Mouse (Mus musculus): ENCODE data around the gene Efcab5. TPM values are rescaled to one million over a fixed set of nuclear protein-coding genes. Genes with fewer than 3 reads are reported as not detected.
"Not testable (repeated sequence)": the region's sequence is repeated elsewhere in the genome, so short reads cannot be mapped to it uniquely, and the experiment has no call there.

The Efcab5 gene
- polyA plus RNA-seq, 1 experiment from 2014 or later = 0.13 TPM

GRCm38 (mm10) chr11:77174531-77174930, 14.2 kb downstream of the Efcab5 start:
- 73% methylated on average over 7 of the region's 7 CpGs for WGBS
- no peak for ATAC-seq (ENCODE audit: extremely low read depth, insufficient number of reproducible peaks, low FRiP score, low TSS enrichment)
- Histone ChIP-seq H3K9me3 (no peaks in the 10 kb centered on the region), H3K36me3 (no peaks in the 10 kb centered on the region; the same call in 1 of the 2 replicates), H3K9ac (no peak overlapping the region), H3K4me3 (no peak overlapping the region), H3K4me2 (no peak overlapping the region), H3K4me1 (0 out of 2 replicates have a peak, but pooled peaks cover under 1% of the 10 kb centered on the region), H3K27me3 (replicated peaks) (peaks cover 4% of the 10 kb centered on the region; the same call in 1 of the 2 replicates), H3K27ac (replicated peaks) (no peak overlapping the region)

GRCm38 (mm10) chr11:77173731-77174130, 15.0 kb downstream of the Efcab5 start:
- Histone ChIP-seq H3K9me3 (no peaks in the 10 kb centered on the region), H3K36me3 (no peaks in the 10 kb centered on the region), H3K4me2 (no peak overlapping the region), H3K4me1 (no peaks in the 10 kb centered on the region), H3K27ac (replicated peaks) (no peak overlapping the region), H3K27me3 (replicated peaks) (peaks cover 4% of the 10 kb centered on the region; the same call in 1 of the 2 replicates), H3K4me3 (no peak overlapping the region), H3K9ac (no peak overlapping the region)
- no peak for ATAC-seq (ENCODE audit: extremely low read depth, insufficient number of reproducible peaks, low FRiP score, low TSS enrichment)
- 75% methylated on average over 4 of the region's 4 CpGs for WGBS

- Histone ChIP-seq H3K9ac (no peak overlapping the region), H3K36me3 (no peaks in the 10 kb centered on the region), H3K4me1 (no peaks in the 10 kb centered on the region), H3K4me3 (no peak overlapping the region), H3K27ac (replicated peaks) (no peak overlapping the region), H3K9me3 (no peaks in the 10 kb centered on the region), H3K27me3 (replicated peaks) (no peaks in the 10 kb centered on the region), H3K4me2 (no peak overlapping the region)
- ATAC-seq (ENCODE audit: extremely low read depth, insufficient number of reproducible peaks, low FRiP score, low TSS enrichment) = no peak
- WGBS = 86% methylated on average over 1 of the region's 1 CpGs
Measured at GRCm38 (mm10) chr11:77160744-77161143, 28.0 kb downstream of the Efcab5 start.

- Histone ChIP-seq H3K9ac (no peak overlapping the region), H3K36me3 (no peaks in the 10 kb centered on the region), H3K4me3 (no peak overlapping the region), H3K27ac (replicated peaks) (no peak overlapping the region), H3K9me3 (no peaks in the 10 kb centered on the region), H3K27me3 (replicated peaks) (no peaks in the 10 kb centered on the region), H3K4me2 (no peak overlapping the region), H3K4me1 (no peaks in the 10 kb centered on the region)
- WGBS = 81% methylated on average over 9 of the region's 9 CpGs
- ATAC-seq (ENCODE audit: extremely low read depth, insufficient number of reproducible peaks, low FRiP score, low TSS enrichment) = no peak
Measured at GRCm38 (mm10) chr11:77160341-77160740, 28.4 kb downstream of the Efcab5 start.

- ATAC-seq (ENCODE audit: extremely low read depth, insufficient number of reproducible peaks, low FRiP score, low TSS enrichment) = no peak
- no peaks in the 10 kb centered on the region for H3K27me3 ChIP-seq (replicated peaks)
- no peaks in the 10 kb centered on the region for H3K9me3 ChIP-seq
- H3K4me1 ChIP-seq = no peaks in the 10 kb centered on the region
- no peak overlapping the region for H3K27ac ChIP-seq (replicated peaks)
- H3K9ac ChIP-seq = no peak overlapping the region
- no peaks in the 10 kb centered on the region for H3K36me3 ChIP-seq
- H3K4me2 ChIP-seq = no peak overlapping the region
- H3K4me3 ChIP-seq = no peak overlapping the region
- 70% methylated on average over 5 of the region's 5 CpGs for WGBS
Measured at GRCm38 (mm10) chr11:77154214-77154613, 34.6 kb downstream of the Efcab5 start.

- WGBS = 86% methylated on average over 6 of the region's 6 CpGs
- Histone ChIP-seq H3K4me3 (no peak overlapping the region), H3K9ac (no peak overlapping the region), H3K9me3 (peaks cover 7% of the 10 kb centered on the region), H3K27me3 (replicated peaks) (no peaks in the 10 kb centered on the region), H3K4me2 (no peak overlapping the region), H3K4me1 (no peaks in the 10 kb centered on the region), H3K36me3 (no peaks in the 10 kb centered on the region), H3K27ac (replicated peaks) (no peak overlapping the region)
- no peak for ATAC-seq (ENCODE audit: extremely low read depth, insufficient number of reproducible peaks, low FRiP score, low TSS enrichment)
Measured at GRCm38 (mm10) chr11:77150806-77151205, 38.0 kb downstream of the Efcab5 start.

- not testable (repeated sequence) for ATAC-seq (ENCODE audit: extremely low read depth, insufficient number of reproducible peaks, low FRiP score, low TSS enrichment); H3K4me3 ChIP-seq; H3K9me3 ChIP-seq; H3K36me3 ChIP-seq; H3K4me2 ChIP-seq; H3K9ac ChIP-seq; H3K4me1 ChIP-seq; H3K27me3 ChIP-seq (replicated peaks); H3K27ac ChIP-seq (replicated peaks)
- 76% methylated on average over 22 of the region's 22 CpGs for WGBS
Measured at GRCm38 (mm10) chr11:77149783-77150630, 38.8 kb downstream of the Efcab5 start.

GRCm38 (mm10) chr11:77148774-77149173, 40.0 kb downstream of the Efcab5 start:
- H3K27me3 ChIP-seq (replicated peaks) = no peaks in the 10 kb centered on the region
- 0 out of 2 replicates have a peak, but pooled peaks cover 3% of the 10 kb centered on the region for H3K4me1 ChIP-seq
- no peak overlapping the region for H3K4me3 ChIP-seq
- WGBS = 75% methylated on average over 2 of the region's 2 CpGs
- no peak overlapping the region for H3K27ac ChIP-seq (replicated peaks)
- H3K4me2 ChIP-seq = no peak overlapping the region
- no peak for ATAC-seq (ENCODE audit: extremely low read depth, insufficient number of reproducible peaks, low FRiP score, low TSS enrichment)
- H3K9me3 ChIP-seq = peaks cover 7% of the 10 kb centered on the region
- H3K9ac ChIP-seq = no peak overlapping the region
- no peaks in the 10 kb centered on the region for H3K36me3 ChIP-seq

- Histone ChIP-seq H3K27ac (replicated peaks) (no peak overlapping the region), H3K9me3 (peaks cover 7% of the 10 kb centered on the region), H3K4me3 (no peak overlapping the region), H3K4me2 (no peak overlapping the region), H3K36me3 (no peaks in the 10 kb centered on the region), H3K27me3 (replicated peaks) (no peaks in the 10 kb centered on the region), H3K9ac (no peak overlapping the region), H3K4me1 (0 out of 2 replicates have a peak, but pooled peaks cover 3% of the 10 kb centered on the region)
- WGBS = 83% methylated on average over 3 of the region's 3 CpGs
- ATAC-seq (ENCODE audit: extremely low read depth, insufficient number of reproducible peaks, low FRiP score, low TSS enrichment) = no peak
Measured at GRCm38 (mm10) chr11:77147753-77148152, 41.0 kb downstream of the Efcab5 start.

GRCm38 (mm10) chr11:77145423-77145822, 43.3 kb downstream of the Efcab5 start:
- peak overlapping the region; percentile 68 for H3K27ac ChIP-seq (replicated peaks)
- H3K9me3 ChIP-seq = peaks cover 7% of the 10 kb centered on the region
- 0 out of 2 replicates have a peak, but pooled peaks cover 3% of the 10 kb centered on the region for H3K4me1 ChIP-seq
- H3K27me3 ChIP-seq (replicated peaks) = no peaks in the 10 kb centered on the region
- no peaks in the 10 kb centered on the region for H3K36me3 ChIP-seq
- no peak overlapping the region for H3K4me2 ChIP-seq
- 42% methylated on average over 4 of the region's 4 CpGs for WGBS
- no peak overlapping the region for H3K4me3 ChIP-seq
- no peak overlapping the region for H3K9ac ChIP-seq
- ATAC-seq (ENCODE audit: extremely low read depth, insufficient number of reproducible peaks, low FRiP score, low TSS enrichment) = no peak

GRCm38 (mm10) chr11:77141938-77142337, 46.8 kb downstream of the Efcab5 start:
- ATAC-seq (ENCODE audit: extremely low read depth, insufficient number of reproducible peaks, low FRiP score, low TSS enrichment) = no peak
- Histone ChIP-seq H3K9ac (no peak overlapping the region), H3K9me3 (no peaks in the 10 kb centered on the region), H3K4me1 (0 out of 2 replicates have a peak, but pooled peaks cover 3% of the 10 kb centered on the region), H3K27ac (replicated peaks) (no peak overlapping the region), H3K27me3 (replicated peaks) (no peaks in the 10 kb centered on the region), H3K36me3 (no peaks in the 10 kb centered on the region), H3K4me3 (no peak overlapping the region), H3K4me2 (no peak overlapping the region)
- 71% methylated on average over 6 of the region's 6 CpGs for WGBS

- 71% methylated on average over 6 of the region's 6 CpGs for WGBS
- Histone ChIP-seq H3K4me1 (no peaks in the 10 kb centered on the region), H3K36me3 (no peaks in the 10 kb centered on the region), H3K9ac (no peak overlapping the region), H3K27me3 (replicated peaks) (no peaks in the 10 kb centered on the region), H3K4me2 (no peak overlapping the region), H3K27ac (replicated peaks) (no peak overlapping the region), H3K4me3 (no peak overlapping the region), H3K9me3 (no peaks in the 10 kb centered on the region)
- no peak for ATAC-seq (ENCODE audit: extremely low read depth, insufficient number of reproducible peaks, low FRiP score, low TSS enrichment)
Measured at GRCm38 (mm10) chr11:77139976-77140375, 48.8 kb downstream of the Efcab5 start.
